Mouse (Mus musculus) bone marrow, adult 2 months (tissue): ENCODE measurements around the gene Wdr18. TPM values are rescaled to one million over a fixed set of nuclear protein-coding genes. Genes with fewer than 3 reads are reported as not detected.

ENCODE experiments used
- H3K27ac ChIP-seq: fragments of 200-500 bp; 2 replicates; pipeline ENCODE4 v1.5.1; 2012; ENCODE audit warnings: low read depth, mild to moderate bottlenecking, control low read depth, inconsistent platforms, low read length; ENCODE audit not compliant: control insufficient read depth, poor library complexity, insufficient read depth
- H3K4me1 ChIP-seq: fragments of 200-500 bp; 2 replicates; pipeline ENCODE4 v1.6.1; 2011; ENCODE audit warnings: low read length; ENCODE audit not compliant: control insufficient read depth, insufficient read depth
- H3K4me3 ChIP-seq: fragments of 200-500 bp; replicated peaks from 2 replicates; pipeline ENCODE3; 2011; ENCODE audit warnings: mild to moderate bottlenecking, low read depth, low read length, control low read depth; ENCODE audit not compliant: control insufficient read depth
- CTCF ChIP-seq: fragments of 200-500 bp; IDR thresholded peaks from 2 replicates; pipeline ENCODE4 v1.5.1; 2011; ENCODE audit warnings: low read length, control low read depth; ENCODE audit not compliant: control insufficient read depth, insufficient read depth
- POLR2A ChIP-seq: fragments of 200-500 bp; IDR thresholded peaks from 2 replicates; pipeline ENCODE4 v1.6.1; 2011; ENCODE audit warnings: low read depth, mild to moderate bottlenecking, control low read depth, low read length, borderline replicate concordance; ENCODE audit not compliant: control insufficient read depth
- WGBS: fragments of 180-500 bp; shearing (Covaris S2); methylation state at CpG from one replicate; pipeline ENCODE4 v1.1.7; 2018; 5-methylcytosine and 5-hydroxymethylcytosine counted together
- polyA plus RNA-seq: library from polyadenylated mRNA; stranded (reverse); fragments of >200 nt; gene quantifications from 2 replicates; pipeline ENCODE4 v1.2.4, GENCODE M21; 2011; ENCODE audit warnings: low replicate concordance; ENCODE audit not compliant: missing spikeins, insufficient read depth, insufficient read length

Wdr18 gene
- polyA plus RNA-seq, 1 experiment: 43.3 TPM

DNA sequence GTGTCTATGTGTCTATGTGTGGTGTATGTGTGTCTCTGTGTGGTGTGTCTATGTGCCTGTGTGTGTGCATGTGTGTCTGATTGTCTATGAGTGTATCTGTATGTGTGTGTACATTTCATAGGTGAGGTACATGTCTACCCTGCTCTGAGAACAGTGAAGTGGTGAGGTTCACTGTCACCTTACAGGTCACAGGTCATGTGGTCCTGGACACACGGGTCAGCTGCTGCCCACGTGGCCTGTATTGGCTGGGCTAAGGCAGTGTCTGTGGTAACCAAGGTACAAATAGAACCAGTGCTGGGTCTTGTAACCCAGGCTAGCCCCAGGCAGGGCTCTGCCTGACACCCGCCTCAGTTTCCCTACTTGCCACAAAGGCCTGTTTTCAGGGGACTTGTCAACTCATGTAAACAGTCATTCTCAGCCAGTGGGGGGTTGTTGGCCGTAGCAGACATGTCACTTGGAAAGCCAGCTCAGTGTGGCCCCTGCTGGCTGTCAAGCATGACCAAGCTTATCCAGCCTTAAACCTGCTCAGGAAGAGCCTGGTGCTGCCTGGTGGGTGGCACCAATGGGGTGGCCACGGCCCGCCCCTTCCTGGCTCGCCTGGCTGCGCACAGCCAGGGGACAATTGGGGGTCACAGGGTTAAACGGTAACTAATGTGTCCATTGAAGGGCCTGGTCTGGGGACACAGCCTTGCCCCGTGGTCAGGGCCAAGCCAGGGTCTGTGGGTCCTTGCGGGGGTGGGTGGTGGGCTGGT lies 22.0 kb upstream of the Wdr18 start:
- Histone ChIP-seq H3K27ac (peak overlapping the region; percentile 32), H3K4me1 (peaks cover 29% of the 10 kb centered on the region), H3K4me3 (no peak overlapping the region)
- TF ChIP-seq CTCF: no peak
- peak; percentile 5; the same call in 1 of the 2 replicates for TF ChIP-seq POLR2A
- WGBS: 53% methylated on average over 11 of the region's 11 CpGs

DNA sequence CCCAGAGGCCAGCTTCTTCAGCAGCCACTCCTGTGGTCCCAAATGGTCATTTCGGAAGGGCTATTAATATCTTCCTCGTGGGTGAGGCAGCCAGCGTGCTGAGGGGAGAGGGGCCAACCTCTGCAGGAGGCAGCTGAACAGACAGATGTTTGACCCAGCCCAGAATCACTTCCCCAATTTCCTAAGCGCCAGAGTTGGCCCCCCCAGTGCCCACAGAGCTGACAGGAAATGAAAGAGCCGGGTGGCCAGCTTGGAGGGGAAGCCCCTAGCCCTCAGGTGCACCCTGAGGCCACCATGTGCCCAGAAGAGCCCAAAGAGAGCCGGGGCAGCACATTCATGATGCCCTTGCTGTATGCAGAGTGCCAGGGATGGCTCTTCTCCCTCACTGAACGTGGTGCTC lies 19.2 kb upstream of the Wdr18 start:
- TF ChIP-seq CTCF: no peak
- TF ChIP-seq POLR2A: peak; percentile 30; the same call in 1 of the 2 replicates
- Histone ChIP-seq H3K4me3 (no peak overlapping the region), H3K4me1 (peaks cover 28% of the 10 kb centered on the region), H3K27ac (peak overlapping the region; percentile 43; the same call in 1 of the 2 replicates)
- 8% methylated on average over 7 of the region's 7 CpGs for WGBS

DNA sequence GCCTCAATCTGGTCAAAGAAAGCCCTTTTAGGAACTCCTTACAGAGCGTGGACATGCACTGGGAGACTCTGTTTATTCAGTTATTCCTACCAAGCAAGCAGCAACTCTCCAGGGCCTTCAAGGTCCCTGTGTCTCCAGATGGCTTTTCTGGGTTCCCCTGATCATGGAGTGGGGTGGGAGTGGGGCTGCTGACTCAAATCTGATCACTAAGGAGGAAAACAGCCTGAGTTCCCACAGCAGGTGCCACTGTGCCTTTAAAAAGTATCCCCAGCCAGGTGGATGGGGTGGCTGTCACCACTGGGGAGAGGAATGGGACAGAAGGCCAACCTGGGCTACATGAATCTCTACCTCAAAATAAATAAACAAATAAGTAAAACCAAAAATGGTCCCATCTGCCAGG lies 17.0 kb upstream of the Wdr18 start:
- WGBS: 69% methylated on average over 1 of the region's 1 CpGs
- H3K4me3 ChIP-seq: no peak overlapping the region
- TF ChIP-seq POLR2A (no peak), CTCF (no peak)
- peak overlapping the region; percentile 43; the same call in 1 of the 2 replicates for H3K27ac ChIP-seq
- peaks cover 18% of the 10 kb centered on the region for H3K4me1 ChIP-seq

DNA sequence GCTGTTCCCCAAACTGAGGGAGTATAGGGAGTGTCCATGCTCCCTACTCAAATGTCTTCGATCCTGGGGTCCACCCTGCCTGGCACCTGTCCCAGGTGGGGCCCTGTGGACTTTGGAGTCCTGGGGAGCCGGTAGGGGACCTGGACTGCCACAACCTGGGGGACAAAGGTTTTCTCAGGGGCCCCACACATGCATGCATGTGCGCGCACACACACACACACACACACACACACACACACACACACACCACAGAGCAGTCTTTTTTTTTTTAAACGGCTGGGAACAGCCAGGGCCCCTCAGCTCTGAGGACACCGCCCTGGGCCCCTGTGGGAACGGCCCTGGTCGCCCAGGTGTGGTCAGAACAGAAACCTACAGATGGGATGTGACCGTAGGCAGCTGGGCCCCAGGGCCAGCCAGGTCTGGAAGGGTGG lies 16.5 kb upstream of the Wdr18 start:
- peaks cover 16% of the 10 kb centered on the region for H3K4me1 ChIP-seq
- peak overlapping the region; percentile 43 for H3K27ac ChIP-seq
- 72% methylated on average over 9 of the region's 9 CpGs for WGBS
- H3K4me3 ChIP-seq: no peak overlapping the region
- no peak for TF ChIP-seq POLR2A
- no peak for TF ChIP-seq CTCF

DNA sequence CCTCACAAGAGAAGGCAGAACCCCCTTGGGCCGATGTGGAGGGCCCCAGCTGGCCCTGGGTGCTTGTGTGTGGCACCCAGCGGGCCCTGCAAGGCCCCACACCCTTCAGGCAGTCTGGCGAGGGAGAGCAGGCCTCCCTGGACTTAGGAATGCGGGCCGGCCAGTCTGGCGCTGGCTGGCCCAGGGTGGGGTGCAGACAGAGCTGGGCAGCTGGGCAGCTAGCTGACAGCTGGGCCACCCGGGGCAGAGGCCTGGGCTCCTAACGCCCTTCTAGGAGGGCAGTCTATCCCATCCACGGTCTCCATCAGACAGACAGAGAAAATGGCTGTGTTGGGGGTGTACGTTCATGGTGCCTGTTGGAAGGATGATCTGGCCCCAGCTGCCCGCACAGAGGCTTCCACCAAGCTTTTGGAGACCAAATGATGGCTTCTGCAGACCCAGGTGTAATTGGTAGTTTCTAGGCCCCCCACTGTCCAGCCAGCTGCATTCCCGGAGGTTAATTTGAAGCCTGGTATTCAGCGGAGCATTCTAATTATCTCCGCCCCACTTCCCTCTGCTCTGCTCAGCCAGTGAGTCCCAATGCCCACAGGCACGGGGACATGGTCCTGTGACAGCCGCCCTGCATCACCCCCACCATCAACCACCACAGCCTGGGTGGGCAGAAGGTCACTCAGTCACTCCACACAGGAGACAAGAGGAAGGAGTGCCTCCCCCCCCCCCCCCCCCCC lies 14.3 kb upstream of the Wdr18 start:
- H3K4me1 ChIP-seq: peaks cover 7% of the 10 kb centered on the region
- H3K27ac ChIP-seq: no peak overlapping the region
- no peak overlapping the region for H3K4me3 ChIP-seq
- no peak for TF ChIP-seq POLR2A
- TF ChIP-seq CTCF: no peak
- WGBS: 70% methylated on average over 16 of the region's 16 CpGs

DNA sequence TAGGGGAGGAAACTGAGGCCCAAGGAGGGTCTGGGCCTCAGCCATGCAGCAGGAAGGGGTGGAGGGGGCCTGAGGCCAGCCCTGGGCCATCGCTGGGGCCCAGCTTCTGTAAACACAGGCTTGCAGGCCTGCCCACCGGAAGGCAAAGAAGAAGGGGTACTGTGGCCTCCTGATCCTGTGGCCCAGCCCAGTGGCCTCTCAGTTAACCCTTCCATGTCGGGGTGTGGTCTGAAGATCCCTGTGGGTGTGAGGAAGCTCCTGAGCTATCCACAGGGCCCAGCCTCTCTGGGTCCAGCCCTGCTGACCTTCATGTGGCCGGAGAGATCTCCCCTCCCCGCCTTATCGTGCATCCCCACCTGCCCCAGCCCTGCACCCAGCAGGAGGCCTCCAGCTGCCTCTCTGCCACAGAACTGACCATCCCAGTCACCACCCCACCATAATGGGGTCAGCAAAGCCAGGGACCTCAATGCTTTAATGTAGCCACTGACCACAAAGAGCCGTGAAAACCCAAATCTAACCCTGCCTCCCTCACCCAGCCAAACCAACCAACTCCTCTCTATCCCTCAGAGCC lies 13.1 kb upstream of the Wdr18 start:
- Histone ChIP-seq H3K27ac (peak overlapping the region; percentile 21), H3K4me1 (peaks cover 5% of the 10 kb centered on the region), H3K4me3 (no peak overlapping the region)
- 46% methylated on average over 7 of the region's 7 CpGs for WGBS
- TF ChIP-seq POLR2A (0 out of 2 replicates have a peak, but pooled peaks have one; percentile 7), CTCF (no peak)

DNA sequence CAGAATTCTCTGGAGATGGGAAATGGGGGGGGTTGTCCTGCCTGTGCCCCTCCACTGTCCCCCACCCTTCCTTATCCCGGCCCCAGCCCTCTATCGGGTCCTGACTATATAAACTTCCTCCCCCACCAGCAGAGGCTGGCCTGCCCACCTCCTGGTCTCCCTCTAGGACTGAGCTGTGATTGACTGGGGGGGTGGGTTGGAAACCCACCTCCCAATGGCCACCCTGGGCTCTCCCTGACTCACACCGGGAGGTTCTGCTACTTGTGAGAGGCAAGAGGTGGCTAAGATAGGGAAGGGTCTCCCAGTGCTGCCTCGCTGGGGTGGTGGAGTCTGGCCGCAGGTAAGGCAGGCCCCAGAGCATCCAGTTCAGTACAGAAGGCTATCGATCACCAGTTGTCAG lies 12.4 kb upstream of the Wdr18 start:
- H3K27ac ChIP-seq: no peak overlapping the region
- 79% methylated on average over 6 of the region's 6 CpGs for WGBS
- TF ChIP-seq CTCF: no peak
- TF ChIP-seq POLR2A: no peak
- no peak overlapping the region for H3K4me3 ChIP-seq
- peaks cover 5% of the 10 kb centered on the region for H3K4me1 ChIP-seq

DNA sequence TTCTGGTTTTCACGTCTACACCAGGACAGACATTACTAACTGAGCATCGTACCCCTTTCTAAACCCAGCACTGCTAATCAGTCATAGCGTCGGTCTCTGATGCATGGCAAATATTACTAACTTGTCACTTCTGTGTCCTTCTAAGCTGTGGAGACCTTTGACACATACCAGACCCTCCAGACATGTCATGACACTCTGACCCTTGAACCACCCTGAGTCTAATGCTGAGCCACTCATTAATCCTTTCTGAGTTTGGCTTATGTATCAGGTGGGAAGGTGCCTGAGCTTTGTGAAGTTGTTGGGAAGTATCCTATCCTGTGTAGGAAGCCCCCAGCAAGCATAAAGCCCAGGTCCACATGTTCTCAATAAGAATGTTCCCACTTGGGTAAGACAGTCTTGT lies 10.1 kb upstream of the Wdr18 start:
- TF ChIP-seq CTCF (no peak), POLR2A (no peak)
- no peak overlapping the region for H3K27ac ChIP-seq
- H3K4me1 ChIP-seq: peaks cover 3% of the 10 kb centered on the region
- WGBS: 93% methylated on average over 4 of the region's 4 CpGs
- H3K4me3 ChIP-seq: no peak overlapping the region
